Mouse (Mus musculus) C2C12 (cell line): ENCODE results near the gene Hist1h1t. TPM values are rescaled to one million over a fixed set of nuclear protein-coding genes. Genes with fewer than 3 reads are reported as not detected.
A peak's percentile ranks its signal among the peaks of the same experiment; 100 is the strongest.

Source experiments
- H3K27me3 ChIP-seq: one replicate; pipeline ENCODE4 v1.6.1; 2011; ENCODE audit not compliant: control insufficient read depth, insufficient read depth, insufficient read length
- H3K36me3 ChIP-seq: one replicate; pipeline ENCODE4 v1.6.1; 2011; ENCODE audit not compliant: control insufficient read depth, insufficient read depth
- H3K4me3 ChIP-seq: one replicate; pipeline ENCODE4 v1.5.1; 2011; ENCODE audit warnings: mild to moderate bottlenecking, control low read depth; ENCODE audit not compliant: poor library complexity, insufficient read depth, severe bottlenecking
- H3K79me2 ChIP-seq: one replicate; pipeline ENCODE4 v1.6.1; 2011; ENCODE audit not compliant: control insufficient read depth, insufficient read depth
- H3K79me3 ChIP-seq: one replicate; pipeline ENCODE4 v1.6.1; 2011; ENCODE audit warnings: low read depth, control low read depth
- H3ac ChIP-seq: one replicate; pipeline ENCODE3; 2011; ENCODE audit warnings: low read depth; ENCODE audit not compliant: control insufficient read depth, insufficient read length
- CEBPB ChIP-seq: IDR thresholded peaks from one replicate; pipeline ENCODE4 v1.6.1; 2011; ENCODE audit warnings: low read depth, mild to moderate bottlenecking, control low read depth, moderate library complexity
- CTCF ChIP-seq: IDR thresholded peaks from one replicate; pipeline ENCODE4 v1.5.1; 2011; ENCODE audit not compliant: control insufficient read depth, insufficient read depth, insufficient read length
- FOSL1 ChIP-seq: IDR thresholded peaks from one replicate; pipeline ENCODE4 v1.8.0; 2011; ENCODE audit warnings: mild to moderate bottlenecking, low read length; ENCODE audit not compliant: poor library complexity, insufficient read depth, severe bottlenecking
- MAX ChIP-seq: IDR thresholded peaks from one replicate; pipeline ENCODE4 v1.6.1; 2011; ENCODE audit warnings: mild to moderate bottlenecking, control low read depth
- MYOD1 ChIP-seq: IDR thresholded peaks from one replicate; pipeline ENCODE4 v1.6.1; 2011; ENCODE audit warnings: low read depth; ENCODE audit not compliant: control insufficient read depth, insufficient read length
- MYOG ChIP-seq: IDR thresholded peaks from one replicate; pipeline ENCODE4 v1.6.1; 2011; ENCODE audit not compliant: control insufficient read depth, insufficient read length; ENCODE audit errors: extremely low read depth
- USF1 ChIP-seq: IDR thresholded peaks from one replicate; pipeline ENCODE4 v1.6.1; 2011; ENCODE audit warnings: low read depth, mild to moderate bottlenecking, control low read depth, moderate library complexity
- polyA plus RNA-seq: library from polyadenylated mRNA; unstranded; fragments of >200 nt; fragmentation: generic; extraction: Trizol; gene quantifications from one replicate; pipeline ENCODE4 v1.2.1, GENCODE M21; 2012; ENCODE audit warnings: missing spikeins

Gene Hist1h1t
- polyA plus RNA-seq, 1 experiment: not detected

DNA sequence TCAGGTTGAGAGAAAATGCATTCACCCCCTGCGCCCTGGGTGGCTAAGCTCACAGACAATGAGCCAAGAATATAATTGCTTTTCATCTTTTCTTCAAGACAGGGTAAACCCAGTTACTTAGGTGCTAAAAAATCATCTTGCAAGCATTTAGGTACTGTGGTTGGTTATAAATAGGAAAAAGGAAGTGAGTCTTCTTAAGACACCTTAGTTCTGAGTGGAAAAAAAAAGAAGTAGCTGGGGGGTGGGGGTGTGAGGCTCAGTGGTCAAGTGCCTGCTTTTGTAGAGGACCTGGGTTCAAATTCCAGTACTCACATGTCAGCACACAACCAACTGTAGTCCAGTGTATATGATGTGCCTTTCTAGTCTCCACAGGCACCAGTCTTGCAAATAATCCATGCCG, 6.7 kb upstream of the Hist1h1t start:
- TF ChIP-seq MYOD1: no peak
- no peak overlapping the region for H3K4me3 ChIP-seq
- no peaks in the 10 kb centered on the region for H3K79me3 ChIP-seq
- no peaks in the 10 kb centered on the region for H3K36me3 ChIP-seq
- H3K27me3 ChIP-seq: no peaks in the 10 kb centered on the region
- peaks cover 6% of the 10 kb centered on the region for H3K79me2 ChIP-seq
- H3ac ChIP-seq: no peak overlapping the region

GRCm38 (mm10) chr13:23689459-23689858, 6.2 kb upstream of the Hist1h1t start:
- Histone ChIP-seq H3K79me2 (peaks cover 6% of the 10 kb centered on the region), H3K36me3 (no peaks in the 10 kb centered on the region), H3ac (no peak overlapping the region), H3K79me3 (no peaks in the 10 kb centered on the region), H3K27me3 (no peaks in the 10 kb centered on the region), H3K4me3 (no peak overlapping the region)
- TF ChIP-seq MYOD1: no peak
- TF ChIP-seq CEBPB: no peak
- TF ChIP-seq CTCF: no peak
- no peak for TF ChIP-seq MYOG
- no peak for TF ChIP-seq USF1

DNA sequence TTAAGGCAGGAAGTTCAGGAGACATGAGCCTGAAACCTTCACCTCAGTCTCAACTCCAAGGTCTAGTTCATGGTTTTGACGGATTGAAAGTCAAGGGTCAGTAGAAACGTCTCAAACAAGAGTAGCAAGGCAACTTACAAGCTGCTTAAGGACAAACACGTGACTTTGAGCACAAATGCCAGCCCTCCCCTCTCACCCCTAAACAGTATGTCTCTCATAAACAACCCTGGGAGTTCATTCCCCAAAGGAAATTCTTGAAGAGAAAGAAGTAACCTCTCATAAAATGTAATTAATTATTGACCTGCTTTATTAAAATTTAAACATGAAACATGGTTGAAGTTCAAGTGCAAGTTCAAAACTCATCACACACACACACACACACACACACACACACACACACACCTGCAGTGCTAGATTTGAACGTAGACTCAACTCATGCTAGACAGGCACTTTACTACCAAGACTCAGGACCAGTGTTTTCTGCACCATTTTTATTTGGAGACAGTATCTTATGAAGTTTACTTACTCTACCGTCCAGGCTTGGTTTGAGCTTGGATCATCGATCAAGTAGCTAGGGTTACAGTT, 1.7 kb upstream of the Hist1h1t start:
- no peaks in the 10 kb centered on the region for H3K27me3 ChIP-seq
- TF ChIP-seq MYOD1 (no peak), USF1 (no peak), CEBPB (no peak), CTCF (no peak), MAX (no peak)
- no peak overlapping the region for H3ac ChIP-seq
- no peaks in the 10 kb centered on the region for H3K36me3 ChIP-seq
- H3K79me3 ChIP-seq: no peaks in the 10 kb centered on the region
- no peaks in the 10 kb centered on the region for H3K79me2 ChIP-seq
- no peak overlapping the region for H3K4me3 ChIP-seq

GRCm38 (mm10) chr13:23694956-23695355, 658 bp upstream of the Hist1h1t start:
- Histone ChIP-seq H3K27me3 (no peaks in the 10 kb centered on the region), H3ac (no peak overlapping the region), H3K79me2 (no peaks in the 10 kb centered on the region), H3K79me3 (no peaks in the 10 kb centered on the region), H3K36me3 (no peaks in the 10 kb centered on the region), H3K4me3 (no peak overlapping the region)
- TF ChIP-seq USF1 (no peak), MYOG (no peak), MAX (no peak), CTCF (no peak), MYOD1 (no peak), FOSL1 (no peak), CEBPB (no peak)

GRCm38 (mm10) chr13:23696061-23696474, 454 bp downstream of the Hist1h1t start:
- Histone ChIP-seq H3K79me3 (no peaks in the 10 kb centered on the region), H3K27me3 (no peaks in the 10 kb centered on the region), H3K4me3 (no peak overlapping the region), H3K36me3 (no peaks in the 10 kb centered on the region), H3ac (no peak overlapping the region), H3K79me2 (no peaks in the 10 kb centered on the region)
- no peak for TF ChIP-seq MYOG
- TF ChIP-seq MAX: no peak
- no peak for TF ChIP-seq USF1
- no peak for TF ChIP-seq CEBPB
- no peak for TF ChIP-seq FOSL1
- no peak for TF ChIP-seq MYOD1
- no peak for TF ChIP-seq CTCF

DNA sequence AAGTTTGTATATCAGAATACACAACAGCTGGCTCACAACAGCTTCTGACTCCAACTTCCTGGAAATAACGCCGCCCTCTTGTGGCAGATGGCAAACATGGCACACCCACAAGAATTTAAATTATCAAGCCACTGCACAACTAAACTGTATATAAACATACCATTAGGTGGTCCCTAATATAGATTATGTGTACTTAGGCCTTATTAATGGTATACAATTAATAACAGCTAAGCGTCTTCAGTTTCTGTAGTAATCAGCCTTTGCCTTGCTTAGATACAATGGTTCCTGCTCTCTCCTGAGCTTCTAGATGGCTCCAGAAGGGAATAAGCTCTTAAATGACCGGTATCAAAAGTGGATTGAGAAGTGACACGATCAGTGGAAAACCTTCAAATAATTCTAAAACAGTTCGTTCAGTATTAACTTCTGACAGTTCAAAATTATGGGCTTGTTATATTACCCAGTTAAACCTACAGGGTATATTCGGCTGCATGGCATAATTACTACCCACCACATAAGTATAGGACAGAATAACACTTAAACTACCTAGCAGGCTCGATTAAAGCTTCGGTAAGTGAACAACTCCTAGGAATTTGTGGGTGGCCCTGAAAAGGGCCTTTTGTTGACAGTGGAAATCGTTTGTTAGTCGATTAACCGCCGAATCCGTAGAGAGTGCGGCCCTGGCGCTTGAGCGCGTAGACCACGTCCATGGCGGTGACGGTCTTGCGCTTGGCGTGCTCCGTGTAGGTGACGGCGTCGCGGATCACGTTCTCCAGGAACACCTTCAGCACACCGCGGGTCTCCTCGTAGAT, 2.1 kb downstream of the Hist1h1t start:
- no peak for TF ChIP-seq CTCF
- TF ChIP-seq CEBPB: no peak
- TF ChIP-seq USF1: no peak
- no peak for TF ChIP-seq MYOD1
- no peak for TF ChIP-seq MYOG
- no peak for TF ChIP-seq MAX
- no peak for TF ChIP-seq FOSL1
- no peaks in the 10 kb centered on the region for H3K27me3 ChIP-seq
- no peaks in the 10 kb centered on the region for H3K79me2 ChIP-seq
- H3K4me3 ChIP-seq: peak overlapping the region; percentile 21
- no peak overlapping the region for H3ac ChIP-seq
- H3K36me3 ChIP-seq: no peaks in the 10 kb centered on the region
- no peaks in the 10 kb centered on the region for H3K79me3 ChIP-seq
